Mouse (Mus musculus) urinary bladder, postnatal 4 days (tissue): ENCODE measurements around the gene Trmt1.
A peak's percentile ranks its signal among the peaks of the same experiment; 100 is the strongest.
"Not testable (repeated sequence)": the region's sequence is repeated elsewhere in the genome, so short reads cannot be mapped to it uniquely, and the experiment has no call there.

Experiments used
- DNase-seq, 2 experiments: peaks; one replicate each; pipeline ENCODE4 v3.0.0; 2021 to 2022; ENCODE audit warnings: low spot score in 2 of 2

The Trmt1 gene

GRCm38 (mm10) chr8:84659936-84660818, 25.9 kb upstream of the Trmt1 start:
- peak in 1 of 2 experiments; percentile 62 for DNase-seq

- peak; percentile 55 to 75 for DNase-seq
These were observed 25.2 kb upstream of the Trmt1 start for GRCm38 (mm10) chr8:84660819-84661457.

GRCm38 (mm10) chr8:84661458-84661871, 24.6 kb upstream of the Trmt1 start:
- DNase-seq = peak; percentile 85 to 88

GRCm38 (mm10) chr8:84661961-84662571, 24.0 kb upstream of the Trmt1 start:
- DNase-seq = peak in 1 of 2 experiments; percentile 39

GRCm38 (mm10) chr8:84662581-84663065, 23.5 kb upstream of the Trmt1 start, which contains the start of gene Ier2:
Ier2 (minus strand) TSS chr8:84662852.
- DNase-seq = peak; percentile 93 to 95

GRCm38 (mm10) chr8:84663483-84664327, 22.4 kb upstream of the Trmt1 start:
- DNase-seq = peak; percentile 97

- DNase-seq = peak; percentile 70 to 73
These were observed 21.3 kb upstream of the Trmt1 start for GRCm38 (mm10) chr8:84664566-84665384.

- no peak for DNase-seq
These were observed 20.7 kb upstream of the Trmt1 start for GRCm38 (mm10) chr8:84665385-84665893.

GRCm38 (mm10) chr8:84668081-84668480, 18.0 kb upstream of the Trmt1 start:
- DNase-seq = no peak

- DNase-seq = no peak
These were observed 17.2 kb upstream of the Trmt1 start for GRCm38 (mm10) chr8:84668731-84669485.

- not testable (repeated sequence) for DNase-seq
These were observed 15.7 kb upstream of the Trmt1 start for GRCm38 (mm10) chr8:84670295-84671006.

GRCm38 (mm10) chr8:84677305-84677704, 8.8 kb upstream of the Trmt1 start:
- no peak for DNase-seq

GRCm38 (mm10) chr8:84681476-84681875, 4.6 kb upstream of the Trmt1 start:
- DNase-seq = no peak

GRCm38 (mm10) chr8:84682257-84682656, 3.9 kb upstream of the Trmt1 start:
- no peak for DNase-seq

- no peak for DNase-seq
These were observed 1.6 kb upstream of the Trmt1 start for GRCm38 (mm10) chr8:84684537-84684936.

- no peak for DNase-seq
These were observed 1.0 kb downstream of the Trmt1 start for GRCm38 (mm10) chr8:84687003-84687704.

GRCm38 (mm10) chr8:84687705-84688100, 1.6 kb downstream of the Trmt1 start, which contains the start of gene Nacc1:
Nacc1 (minus strand) TSS chr8:84687862.
- DNase-seq = peak; percentile 82 to 90
